Mouse (Mus musculus): ENCODE measurements around the gene Eefsec. TPM values are rescaled to one million over a fixed set of nuclear protein-coding genes. Genes with fewer than 3 reads are reported as not detected.

Gene Eefsec
- total and polyA plus RNA-seq, 2 experiments from 2014 or later, result 11.3 to 12.9 TPM

DNA sequence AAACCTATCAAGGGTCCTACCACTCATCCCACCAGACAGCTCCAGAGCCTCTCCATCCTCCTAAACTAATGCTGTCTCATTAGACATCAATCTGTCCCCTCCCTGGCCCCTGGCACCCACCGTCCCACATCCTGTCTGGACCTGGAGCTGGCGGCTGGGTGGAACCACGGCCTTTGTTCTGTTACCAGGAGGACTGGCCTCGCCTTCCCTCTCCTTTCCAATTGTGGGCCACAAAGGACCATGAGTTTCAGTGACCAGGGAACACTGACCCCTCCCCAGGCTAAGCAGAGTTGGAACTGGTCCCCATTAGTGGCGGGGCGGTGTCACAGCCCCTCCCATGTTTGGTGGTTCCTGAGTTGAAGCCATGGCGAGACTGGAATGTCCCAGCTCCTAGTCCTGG, 218.8 kb downstream of the Eefsec start:
- no peak overlapping the region for H3K4me2 ChIP-seq (ENCODE audit: low read depth, low read length)
- no peak overlapping the region for H3K9ac ChIP-seq (replicated peaks; ENCODE audit: low read depth, low read length)
- TF ChIP-seq EP300 (IDR thresholded peaks at IDR 0.05; ENCODE audit: low read depth) (no peak), CTCF (IDR thresholded peaks at IDR 0.05; ENCODE audit: low read depth) (no peak)
- no peaks in the 10 kb centered on the region for H3K36me3 ChIP-seq (replicated peaks; ENCODE audit: control insufficient read depth, insufficient read depth, low read length)
- DNase-seq (ENCODE audit: low spot score) (no peak), ATAC-seq (ENCODE audit: insufficient read depth, low read depth) (no peak)
- H3K9me3 ChIP-seq (replicated peaks; ENCODE audit: control insufficient read depth, low read length), result no peaks in the 10 kb centered on the region
- peaks cover 27% of the 10 kb centered on the region; the same call in 1 of the 2 replicates for H3K27me3 ChIP-seq (ENCODE audit: control insufficient read depth, insufficient read depth, low read length)
- H3K27ac ChIP-seq (ENCODE audit: low read depth), result no peak overlapping the region
- H3K4me1 ChIP-seq (ENCODE audit: control insufficient read depth, insufficient read depth), result no peaks in the 10 kb centered on the region
- 61% methylated on average over 7 of the region's 7 CpGs for whole genome bisulfite sequencing
- H3K4me3 ChIP-seq (ENCODE audit: low read depth, low read length), result no peak overlapping the region

DNA sequence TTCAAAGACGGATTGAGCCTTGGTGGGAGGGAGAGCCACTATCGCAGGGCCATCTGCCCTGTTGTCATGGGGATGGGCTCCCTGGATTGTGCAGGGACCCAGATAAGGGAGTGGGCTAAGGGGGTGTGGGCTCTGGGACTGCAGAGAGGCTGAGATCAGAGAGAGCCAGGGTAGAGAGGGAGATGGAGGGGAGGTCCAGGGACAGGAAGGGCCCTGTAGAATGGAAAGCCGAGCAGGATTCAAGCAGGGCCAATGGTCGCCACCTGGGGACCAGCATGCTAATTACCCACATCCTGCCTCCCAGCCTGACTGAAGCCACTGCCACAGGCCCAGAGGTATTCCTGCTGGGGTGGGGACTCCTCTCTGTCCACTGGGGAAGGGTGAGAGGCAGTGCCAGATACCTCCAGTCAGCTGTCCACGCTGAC, 219.8 kb downstream of the Eefsec start:
- TF ChIP-seq EP300 (IDR thresholded peaks at IDR 0.05; ENCODE audit: low read depth) (no peak), CTCF (IDR thresholded peaks at IDR 0.05; ENCODE audit: low read depth) (no peak)
- Histone ChIP-seq H3K27ac (ENCODE audit: low read depth) (no peak overlapping the region), H3K9ac (replicated peaks; ENCODE audit: low read depth, low read length) (no peak overlapping the region), H3K9me3 (replicated peaks; ENCODE audit: control insufficient read depth, low read length) (no peaks in the 10 kb centered on the region), H3K4me2 (ENCODE audit: low read depth, low read length) (no peak overlapping the region), H3K27me3 (ENCODE audit: control insufficient read depth, insufficient read depth, low read length) (peaks cover 27% of the 10 kb centered on the region; the same call in 1 of the 2 replicates), H3K4me3 (ENCODE audit: low read depth, low read length) (no peak overlapping the region), H3K4me1 (ENCODE audit: control insufficient read depth, insufficient read depth) (no peaks in the 10 kb centered on the region), H3K36me3 (replicated peaks; ENCODE audit: control insufficient read depth, insufficient read depth, low read length) (no peaks in the 10 kb centered on the region)
- DNase-seq (ENCODE audit: low spot score) (no peak), ATAC-seq (ENCODE audit: insufficient read depth, low read depth) (no peak)
- WGBS, result 25% methylated on average over 5 of the region's 5 CpGs

DNA sequence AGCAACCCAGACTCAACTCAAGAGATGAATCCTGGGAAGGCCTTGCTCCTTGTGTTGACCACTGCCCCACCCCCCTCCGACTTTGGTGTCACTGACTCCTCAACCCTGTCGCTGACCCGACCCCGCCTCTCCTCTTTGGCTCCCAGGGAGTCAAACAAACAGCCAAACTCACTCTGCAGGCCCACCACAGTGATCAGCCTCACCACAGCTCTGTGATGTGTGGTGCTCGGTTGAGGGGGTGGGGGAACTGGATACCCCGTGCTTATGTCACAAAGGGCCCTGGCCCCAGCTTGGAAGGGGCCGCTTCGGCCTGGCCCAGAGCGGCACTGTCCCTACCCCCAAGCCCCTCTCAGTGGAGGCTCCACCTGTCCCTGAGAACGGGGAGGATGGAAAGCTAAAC, 224.4 kb downstream of the Eefsec start, which contains the start of gene Dnajb8:
Gene Dnajb8, plus strand, starts transcription at position 301 of the 400 bp plus-strand sequence.
- Histone ChIP-seq H3K4me1 (ENCODE audit: control insufficient read depth, insufficient read depth) (no peaks in the 10 kb centered on the region), H3K36me3 (replicated peaks; ENCODE audit: control insufficient read depth, insufficient read depth, low read length) (no peaks in the 10 kb centered on the region), H3K27me3 (ENCODE audit: control insufficient read depth, insufficient read depth, low read length) (peaks cover 14% of the 10 kb centered on the region; the same call in 1 of the 2 replicates), H3K4me2 (ENCODE audit: low read depth, low read length) (no peak within 1 kb of the TSS), H3K4me3 (ENCODE audit: low read depth, low read length) (no peak within 1 kb of the TSS), H3K27ac (ENCODE audit: low read depth) (no peak within 1 kb of the TSS), H3K9ac (replicated peaks; ENCODE audit: low read depth, low read length) (no peak within 1 kb of the TSS), H3K9me3 (replicated peaks; ENCODE audit: control insufficient read depth, low read length) (0 out of 2 replicates have a peak, but pooled peaks cover 4% of the 10 kb centered on the region)
- 57% methylated on average over 10 of the region's 10 CpGs for WGBS
- TF ChIP-seq CTCF (IDR thresholded peaks at IDR 0.05; ENCODE audit: low read depth), result no peak
- TF ChIP-seq EP300 (IDR thresholded peaks at IDR 0.05; ENCODE audit: low read depth), result no peak
- DNase-seq (ENCODE audit: low spot score), result no peak
- no peak for ATAC-seq (ENCODE audit: insufficient read depth, low read depth)

DNA sequence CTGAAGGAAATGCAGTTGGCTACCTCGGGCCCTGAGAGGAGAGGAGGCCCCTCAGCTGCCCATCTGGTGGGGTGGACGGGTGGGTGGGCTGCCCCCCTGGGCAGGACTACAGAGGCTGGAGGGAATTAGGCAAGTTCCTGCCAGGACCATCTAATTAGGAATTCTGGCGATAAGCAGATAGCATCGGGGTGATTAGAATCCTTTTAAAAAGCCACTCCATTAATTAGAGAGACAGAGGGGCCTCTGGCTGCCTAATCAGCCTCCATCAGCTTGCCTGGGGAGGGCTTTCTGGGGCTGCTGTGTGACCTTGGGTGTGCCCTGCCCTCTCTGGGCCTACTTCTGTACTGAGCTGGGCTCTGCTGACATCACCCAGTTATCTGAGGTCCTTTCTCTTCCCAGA, 227.2 kb downstream of the Eefsec start:
- no peak overlapping the region for H3K27ac ChIP-seq (ENCODE audit: low read depth)
- TF ChIP-seq EP300 (IDR thresholded peaks at IDR 0.05; ENCODE audit: low read depth) (no peak), CTCF (IDR thresholded peaks at IDR 0.05; ENCODE audit: low read depth) (no peak)
- no peak overlapping the region for H3K4me3 ChIP-seq (ENCODE audit: low read depth, low read length)
- 0 out of 2 replicates have a peak, but pooled peaks cover 6% of the 10 kb centered on the region for H3K27me3 ChIP-seq (ENCODE audit: control insufficient read depth, insufficient read depth, low read length)
- no peaks in the 10 kb centered on the region for H3K4me1 ChIP-seq (ENCODE audit: control insufficient read depth, insufficient read depth)
- 11% methylated on average over 4 of the region's 4 CpGs for WGBS
- H3K36me3 ChIP-seq (replicated peaks; ENCODE audit: control insufficient read depth, insufficient read depth, low read length), result no peaks in the 10 kb centered on the region
- no peak overlapping the region for H3K4me2 ChIP-seq (ENCODE audit: low read depth, low read length)
- DNase-seq (ENCODE audit: low spot score) (no peak), ATAC-seq (ENCODE audit: insufficient read depth, low read depth) (no peak)
- no peak overlapping the region for H3K9ac ChIP-seq (replicated peaks; ENCODE audit: low read depth, low read length)
- H3K9me3 ChIP-seq (replicated peaks; ENCODE audit: control insufficient read depth, low read length), result 0 out of 2 replicates have a peak, but pooled peaks cover 4% of the 10 kb centered on the region

DNA sequence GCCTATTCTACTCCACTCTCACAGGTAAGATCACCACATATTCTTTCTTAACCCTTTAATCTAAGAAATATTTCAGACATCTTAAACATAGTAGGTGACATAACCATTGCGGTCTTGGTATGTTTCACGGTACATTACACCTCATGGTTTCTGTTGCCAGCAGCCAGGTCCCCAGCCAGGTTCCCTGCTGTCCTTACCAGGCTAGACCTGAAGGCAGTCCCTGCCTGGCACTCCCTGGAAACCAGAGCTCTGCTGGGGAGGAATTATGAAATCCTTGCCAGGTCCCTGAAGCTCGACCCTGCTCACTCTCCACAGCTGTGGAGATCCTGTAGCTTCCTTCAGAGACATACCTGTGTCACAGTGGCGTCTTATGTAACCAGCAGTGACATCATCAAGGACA, 230.1 kb downstream of the Eefsec start:
- Histone ChIP-seq H3K27me3 (ENCODE audit: control insufficient read depth, insufficient read depth, low read length) (no peaks in the 10 kb centered on the region), H3K27ac (ENCODE audit: low read depth) (no peak overlapping the region), H3K9me3 (replicated peaks; ENCODE audit: control insufficient read depth, low read length) (0 out of 2 replicates have a peak, but pooled peaks cover 4% of the 10 kb centered on the region), H3K4me2 (ENCODE audit: low read depth, low read length) (no peak overlapping the region), H3K36me3 (replicated peaks; ENCODE audit: control insufficient read depth, insufficient read depth, low read length) (no peaks in the 10 kb centered on the region), H3K9ac (replicated peaks; ENCODE audit: low read depth, low read length) (no peak overlapping the region), H3K4me1 (ENCODE audit: control insufficient read depth, insufficient read depth) (no peaks in the 10 kb centered on the region), H3K4me3 (ENCODE audit: low read depth, low read length) (no peak overlapping the region)
- 65% methylated on average over 4 of the region's 4 CpGs for WGBS
- TF ChIP-seq CTCF (IDR thresholded peaks at IDR 0.05; ENCODE audit: low read depth) (no peak), EP300 (IDR thresholded peaks at IDR 0.05; ENCODE audit: low read depth) (no peak)
- no peak for ATAC-seq (ENCODE audit: insufficient read depth, low read depth)
- DNase-seq (ENCODE audit: low spot score), result no peak

DNA sequence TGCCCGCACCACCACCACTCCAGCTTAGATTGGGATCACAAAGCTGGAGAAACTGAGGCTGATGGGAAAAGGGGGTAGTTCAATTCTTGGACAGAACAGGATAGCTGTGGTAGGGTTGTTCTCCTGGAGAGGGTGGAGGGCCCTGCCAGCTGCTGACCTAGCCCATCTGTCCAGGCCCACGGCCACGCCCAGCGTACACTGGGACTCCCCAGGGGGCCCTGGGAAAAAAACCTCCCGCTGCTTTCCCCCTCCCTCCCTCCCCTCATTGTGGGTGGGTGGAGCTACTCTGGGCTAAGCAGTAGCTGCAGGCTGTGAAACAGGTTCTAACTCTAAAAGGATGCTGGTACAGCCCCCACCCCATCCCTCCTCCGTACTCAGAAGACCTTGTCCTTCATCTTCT, 230.5 kb downstream of the Eefsec start:
- H3K27me3 ChIP-seq (ENCODE audit: control insufficient read depth, insufficient read depth, low read length), result no peaks in the 10 kb centered on the region
- ATAC-seq (ENCODE audit: insufficient read depth, low read depth) (no peak), DNase-seq (ENCODE audit: low spot score) (no peak)
- 53% methylated on average over 6 of the region's 6 CpGs for WGBS
- H3K4me1 ChIP-seq (ENCODE audit: control insufficient read depth, insufficient read depth), result no peaks in the 10 kb centered on the region
- H3K27ac ChIP-seq (ENCODE audit: low read depth), result no peak overlapping the region
- no peak overlapping the region for H3K9ac ChIP-seq (replicated peaks; ENCODE audit: low read depth, low read length)
- H3K4me3 ChIP-seq (ENCODE audit: low read depth, low read length), result no peak overlapping the region
- 0 out of 2 replicates have a peak, but pooled peaks cover 4% of the 10 kb centered on the region for H3K9me3 ChIP-seq (replicated peaks; ENCODE audit: control insufficient read depth, low read length)
- no peaks in the 10 kb centered on the region for H3K36me3 ChIP-seq (replicated peaks; ENCODE audit: control insufficient read depth, insufficient read depth, low read length)
- TF ChIP-seq EP300 (IDR thresholded peaks at IDR 0.05; ENCODE audit: low read depth), result no peak
- no peak for TF ChIP-seq CTCF (IDR thresholded peaks at IDR 0.05; ENCODE audit: low read depth)
- no peak overlapping the region for H3K4me2 ChIP-seq (ENCODE audit: low read depth, low read length)
